In genomic region chr3:34769818-34770217, GRCm38 (mm10) we compare ENCODE assay signal across 16 mouse cellular contexts.
"Had no signal": no experiment of that assay in that cellular context is flagged by ENCODE, and none has a peak within 500 bp of the region (broad histone marks: within the 10 kb centered on the region; RNA-seq: fewer than 3 reads in every experiment).

No protein-coding gene starts in this region.

- ATAC-seq: midbrain, embryonic 16.5 days had no signal

- H3K4me1 ChIP-seq: stomach, embryonic 15.5 days had no signal

- H3K4me2 ChIP-seq: lung, embryonic 14.5 days; midbrain, embryonic 11.5 days; neural tube, embryonic 13.5 days; neural tube, embryonic 15.5 days; stomach, embryonic 15.5 days had no signal

- H3K36me3 ChIP-seq: neural tube, embryonic 13.5 days; neural tube, embryonic 15.5 days; stomach, embryonic 15.5 days had no signal

- H3K4me3 ChIP-seq: myocyte; neural tube, embryonic 13.5 days; neural tube, embryonic 15.5 days; stomach, embryonic 15.5 days had no signal

- H3K9ac ChIP-seq: lung, embryonic 14.5 days; neural tube, embryonic 13.5 days; neural tube, embryonic 15.5 days; stomach, embryonic 15.5 days had no signal

- DNase-seq: lung, adult 18-20 months; lung, embryonic 14.5 days; lung, postnatal 10 days; lung, postnatal 4 days; midbrain, embryonic 14.5 days; right cerebral cortex, postnatal 14 days; thymus, adult 2 months; thymus, postnatal 25 days; thymus, postnatal 4 days had no signal

- H3K9me3 ChIP-seq: neural tube, embryonic 15.5 days; stomach, embryonic 15.5 days had no signal

- H3K27me3 ChIP-seq: neural tube, embryonic 13.5 days; neural tube, embryonic 15.5 days; stomach, embryonic 15.5 days had no signal

- H3K27ac ChIP-seq: neural tube, embryonic 13.5 days; neural tube, embryonic 15.5 days; stomach, embryonic 15.5 days; stomach, postnatal 0 days had no signal
